Mouse (Mus musculus) C3H10T1/2 (cell line): ENCODE measurements around the gene Rnf215. TPM values are rescaled to one million over a fixed set of nuclear protein-coding genes. Genes with fewer than 3 reads are reported as not detected.

Experiments used
- polyA plus RNA-seq, 2 experiments: library from polyadenylated mRNA; unstranded; fragments of >200 nt; fragmentation: generic; extraction: Trizol; gene quantifications; one replicate each; pipeline ENCODE4 v1.2.1; 2012; ENCODE audit warnings: missing spikeins in 2 of 2

Rnf215 gene
- polyA plus RNA-seq: 10 to 100 TPM in 1 of 2 experiments, 1 to 10 TPM in 1; 8.1 to 38.3 TPM

DNA sequence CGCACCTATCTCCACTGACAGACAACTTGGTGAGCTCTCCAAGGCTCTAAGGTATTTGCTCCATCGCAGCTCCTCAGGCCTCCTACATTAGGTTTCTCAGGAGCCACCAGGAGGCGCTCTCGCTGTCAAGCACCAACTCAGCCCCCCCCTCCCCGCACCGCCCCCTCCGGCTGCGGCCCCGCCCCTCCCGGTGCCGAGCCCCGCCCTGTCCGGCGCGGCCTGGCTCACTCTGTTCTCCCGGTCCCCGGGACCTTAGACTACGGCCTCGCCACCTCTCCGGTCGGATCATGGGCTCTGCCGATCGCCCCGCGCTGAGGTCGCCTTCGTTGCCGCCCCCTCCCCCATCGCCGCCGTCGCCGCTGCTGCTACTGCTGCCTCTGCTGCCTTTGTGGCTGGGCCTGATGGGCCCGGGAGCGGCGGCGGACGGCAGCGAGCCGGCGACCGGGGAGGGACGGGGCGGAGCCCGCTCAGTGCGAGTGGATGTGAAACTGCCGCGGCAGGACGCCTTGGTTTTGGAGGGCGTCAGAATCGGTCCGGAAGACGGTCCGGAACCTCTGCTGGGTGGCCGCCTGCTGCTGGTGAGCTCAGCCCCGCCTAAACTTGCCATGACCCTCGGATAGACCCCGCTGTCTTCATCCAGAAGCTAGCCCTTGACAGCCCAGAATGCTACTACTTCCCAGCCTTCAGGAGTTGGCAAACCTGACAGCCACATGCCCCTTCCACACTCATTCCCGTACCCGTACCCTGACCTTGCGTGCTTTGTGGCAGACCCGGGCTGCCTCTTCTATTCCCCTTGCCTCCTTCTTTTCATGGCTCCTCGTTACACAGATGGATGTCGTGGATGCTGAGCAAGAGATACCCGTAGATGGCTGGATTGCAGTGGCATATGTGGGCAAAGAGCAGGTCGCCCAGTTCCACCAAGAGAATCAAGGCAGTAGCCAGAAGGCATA is at the start of gene Rnf215:
Gene Rnf215, plus strand, starts transcription at position 217 of the 950 bp plus-strand sequence.

DNA sequence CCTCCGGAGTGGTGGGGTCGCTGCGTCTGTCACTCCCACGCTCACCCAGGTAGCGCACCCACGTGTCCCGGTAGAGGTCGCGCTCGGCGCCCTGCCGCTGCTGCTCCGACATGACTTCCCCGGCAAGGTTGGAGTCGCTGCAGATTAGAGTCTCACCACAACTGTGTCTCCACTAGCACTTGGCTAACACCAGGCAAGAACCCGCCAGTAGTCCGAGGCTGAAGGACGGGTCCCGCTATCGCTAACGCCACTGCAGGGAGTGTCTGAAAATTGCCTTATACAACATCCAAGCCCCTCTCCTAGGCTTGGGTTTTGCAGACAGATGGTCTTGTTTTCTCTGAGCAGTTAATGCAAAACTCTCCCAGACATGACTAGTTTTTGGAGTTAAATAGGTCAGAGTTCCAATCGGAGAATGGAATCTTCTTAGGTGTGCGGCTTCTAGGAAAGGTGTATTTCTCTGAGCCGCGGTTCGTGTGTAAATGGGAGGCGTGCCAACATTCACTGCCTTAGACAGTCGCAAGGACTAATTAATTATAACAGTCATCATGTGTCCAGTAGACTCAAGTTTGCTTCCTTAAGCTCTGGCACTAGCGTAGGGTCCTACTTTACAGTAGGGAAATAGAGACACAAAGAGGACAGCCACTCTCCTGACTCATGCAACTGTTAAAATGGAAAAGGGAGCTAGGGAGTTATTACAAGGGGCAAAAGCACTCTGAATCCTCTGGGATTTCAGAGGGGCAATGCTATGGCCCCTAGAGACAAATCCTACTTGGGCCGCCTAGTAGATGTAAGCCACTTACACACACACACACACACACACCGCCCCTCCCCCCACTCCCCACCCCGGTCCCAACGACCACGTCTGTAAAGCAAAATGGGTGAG is 39.6 kb upstream of the Rnf215 start, which contains the start of gene Mtfp1:
Gene Mtfp1, minus strand, starts transcription at position 275 of the 883 bp plus-strand sequence.

DNA sequence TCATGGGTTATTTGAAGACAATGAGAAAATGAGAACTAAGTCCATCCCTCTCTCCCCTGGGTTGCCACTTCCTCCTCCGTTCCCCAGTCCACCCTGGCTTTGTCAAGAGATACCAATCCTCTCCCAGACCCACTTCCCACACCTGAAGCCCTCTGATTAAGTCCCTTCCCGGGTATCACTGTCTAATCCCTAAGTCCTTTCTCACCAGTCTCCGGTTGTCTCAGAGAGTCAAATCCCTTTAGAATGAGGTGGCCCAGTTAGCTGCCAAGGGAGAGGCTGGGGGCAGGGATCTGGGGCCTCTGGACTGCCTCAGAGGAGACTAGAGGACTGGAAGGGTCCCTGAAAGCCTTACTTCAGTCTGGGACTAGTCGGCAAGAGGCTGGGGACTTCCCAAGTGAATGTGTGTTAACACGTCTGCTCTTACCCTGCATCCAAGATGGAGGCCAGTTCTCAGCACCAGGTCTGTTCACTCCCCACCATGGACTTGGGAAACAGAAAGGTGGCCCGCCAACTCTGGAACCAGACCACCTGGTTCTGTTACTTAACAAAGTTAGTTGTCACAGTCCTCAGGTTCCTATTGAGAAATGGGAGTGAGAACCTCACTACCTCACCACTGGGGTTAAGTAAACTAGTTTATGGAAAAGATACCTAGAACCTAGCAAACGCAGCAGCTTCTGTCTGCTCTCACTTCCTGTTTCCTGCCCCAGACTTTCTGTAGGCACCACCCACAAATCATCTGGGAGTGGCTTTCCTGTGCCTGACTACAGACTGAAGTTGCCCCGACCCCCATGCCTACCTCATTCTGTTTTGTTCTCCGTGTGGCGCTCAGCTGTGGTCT is 12.0 kb upstream of the Rnf215 start, which contains the start of gene Sec14l2:
Gene Sec14l2, minus strand, starts transcription at position 674 of the 838 bp plus-strand sequence.

DNA sequence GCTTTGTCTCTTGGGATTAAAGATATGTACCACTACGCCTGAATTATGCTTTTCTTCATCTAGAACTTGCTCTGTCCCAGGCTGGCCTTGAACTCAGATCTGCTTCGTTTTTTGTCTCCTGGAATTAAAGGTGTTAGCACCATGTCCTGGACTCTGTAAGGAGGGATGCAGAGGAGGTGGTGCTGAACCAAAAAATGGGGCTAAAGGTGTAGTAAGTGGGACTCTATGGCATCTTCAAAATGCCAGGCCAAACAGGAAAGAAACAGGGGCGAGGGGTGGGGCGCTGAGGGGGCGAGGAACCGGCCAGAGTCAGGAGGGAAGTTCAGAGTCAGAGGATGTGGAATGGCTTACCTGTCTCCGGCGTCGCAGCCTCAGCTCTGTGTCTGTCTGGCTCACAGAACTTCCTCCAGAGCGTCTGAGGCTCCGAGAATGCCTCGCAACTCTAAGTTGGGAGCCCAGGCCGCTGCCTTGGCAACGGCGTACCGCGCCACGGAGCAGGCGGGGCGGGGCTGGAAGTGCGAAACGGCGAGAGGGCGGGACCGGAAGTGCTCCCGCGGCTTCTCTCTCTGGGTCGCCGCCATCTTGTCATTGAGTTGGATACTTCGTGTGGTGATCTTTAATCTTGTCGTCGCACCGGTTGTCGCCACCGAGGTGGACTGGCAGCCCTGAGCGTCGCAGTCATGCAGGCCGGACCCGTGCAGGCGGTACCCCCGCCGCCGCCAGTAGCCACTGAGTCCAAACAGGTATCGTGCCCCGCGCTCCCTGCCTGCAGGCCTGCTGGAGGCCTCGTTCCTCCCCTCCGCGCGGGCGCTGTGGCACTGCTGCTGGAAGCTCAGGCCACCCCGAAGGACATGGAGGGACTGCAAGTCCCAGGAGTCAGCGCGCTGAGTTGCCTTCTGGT is 25.1 kb downstream of the Rnf215 start, which contains the start of the genes Ccdc157 and Sf3a1:
Gene Ccdc157, minus strand, starts transcription at position 486 of the 901 bp plus-strand sequence.
Gene Sf3a1, plus strand, starts transcription at position 543 of the 901 bp plus-strand sequence.

GRCm38 (mm10) chr11:4186486-4187317 is 51.7 kb downstream of the Rnf215 start, which contains the start of gene Tbc1d10a:
Gene Tbc1d10a, plus strand, starts transcription at chr11:4186789.

Other genes with a start within 250 kb of the Rnf215 start
- under 1 TPM; 0.04 to 0.05 TPM for gene 4921536K21Rik, start 240.1 kb upstream of the Rnf215 start, polyA plus RNA-seq
- 1 to 10 TPM in 1 of 2 experiments, under 1 TPM in 1; 0.91 to 3.1 TPM for gene Dusp18, start 240.0 kb upstream of the Rnf215 start, polyA plus RNA-seq
- gene Slc35e4, start 220.5 kb upstream of the Rnf215 start, polyA plus RNA-seq: 10 to 100 TPM; 28.4 to 53.4 TPM
- 1 to 10 TPM in 1 of 2 experiments, under 1 TPM in 1; 0.98 to 9.1 TPM for gene Tcn2, start 203.0 kb upstream of the Rnf215 start, polyA plus RNA-seq
- gene Pes1, start 171.2 kb upstream of the Rnf215 start, polyA plus RNA-seq: 10 to 100 TPM; 53.4 to 95.8 TPM
- gene 4930556J24Rik, start 158.4 kb upstream of the Rnf215 start, polyA plus RNA-seq: under 1 TPM; 0.02 to 0.05 TPM
- under 1 TPM; 0.02 to 0.17 TPM for gene Gal3st1, start 151.6 kb upstream of the Rnf215 start, polyA plus RNA-seq
- not detected for gene Sec14l4, start 103.7 kb upstream of the Rnf215 start, polyA plus RNA-seq
- gene Sec14l3, start 70.4 kb upstream of the Rnf215 start, polyA plus RNA-seq: not detected
- gene Mtfp1, start 39.8 kb upstream of the Rnf215 start, polyA plus RNA-seq: 1 to 10 TPM in 1 of 2 experiments, under 1 TPM in 1; 0.39 to 1.1 TPM
- gene Sec14l2, start 11.8 kb upstream of the Rnf215 start, polyA plus RNA-seq: under 1 TPM; 0.05 to 0.20 TPM
- 10 to 100 TPM in 1 of 2 experiments, 1 to 10 TPM in 1; 1.4 to 11.9 TPM for gene Ccdc157, start 25.1 kb downstream of the Rnf215 start, polyA plus RNA-seq
- gene Sf3a1, start 25.1 kb downstream of the Rnf215 start, polyA plus RNA-seq: 10 to 100 TPM; 33.7 to 44.0 TPM
- gene Tbc1d10a, start 51.6 kb downstream of the Rnf215 start, polyA plus RNA-seq: 10 to 100 TPM; 20.9 to 44.1 TPM
- gene Castor1, start 83.0 kb downstream of the Rnf215 start, polyA plus RNA-seq: 1 to 10 TPM; 1.7 to 3.0 TPM
- not detected for gene Osm, start 101.2 kb downstream of the Rnf215 start, polyA plus RNA-seq
- under 1 TPM; 0.62 to 0.68 TPM for gene Lif, start 122.4 kb downstream of the Rnf215 start, polyA plus RNA-seq